Mouse (Mus musculus): ENCODE results near the gene Aplf.
"Not testable (repeated sequence)": the region's sequence is repeated elsewhere in the genome, so short reads cannot be mapped to it uniquely, and the experiment has no call there.

The Aplf gene

DNA sequence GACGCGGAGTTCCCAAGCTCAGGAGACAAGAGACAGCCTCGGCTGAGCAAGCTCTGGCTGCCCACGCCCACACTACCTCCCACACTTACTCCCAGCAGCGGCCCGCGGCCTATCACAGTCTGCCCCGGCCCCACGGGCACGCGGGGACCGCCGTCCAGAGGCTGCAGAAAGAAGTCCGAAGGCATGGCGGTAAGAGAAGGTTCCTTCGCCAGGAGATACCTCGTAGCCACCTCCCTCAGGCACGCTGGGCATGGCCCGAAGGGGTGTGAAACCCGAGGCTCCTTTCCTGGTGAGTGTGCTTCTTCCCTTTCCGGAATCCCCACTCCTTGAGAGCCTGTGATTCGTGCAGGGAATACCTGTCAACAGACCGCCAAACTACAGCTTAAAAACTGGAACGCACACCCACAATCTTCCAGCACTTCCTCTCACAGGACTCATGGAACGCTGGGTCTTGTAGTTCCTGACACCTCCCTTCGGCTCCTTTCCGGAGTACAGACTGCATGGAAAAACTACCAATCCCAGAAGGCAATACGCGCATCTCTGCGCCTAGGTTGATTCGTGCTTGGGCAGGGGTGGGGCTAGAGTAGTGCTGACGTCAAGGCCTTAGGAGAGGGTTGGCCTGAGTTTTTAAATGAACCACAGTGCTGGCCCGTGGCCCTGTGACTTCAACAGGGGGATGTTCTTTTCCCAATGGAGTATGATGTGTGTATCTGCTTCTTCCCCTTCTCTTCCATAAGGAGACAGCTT, at the start of gene Aplf:
Aplf (minus strand) TSS at position 423 of the 747 bp plus-strand sequence.
- peak; percentile 97 for DNase-seq (ENCODE audit: low read depth, low spot score)

DNA sequence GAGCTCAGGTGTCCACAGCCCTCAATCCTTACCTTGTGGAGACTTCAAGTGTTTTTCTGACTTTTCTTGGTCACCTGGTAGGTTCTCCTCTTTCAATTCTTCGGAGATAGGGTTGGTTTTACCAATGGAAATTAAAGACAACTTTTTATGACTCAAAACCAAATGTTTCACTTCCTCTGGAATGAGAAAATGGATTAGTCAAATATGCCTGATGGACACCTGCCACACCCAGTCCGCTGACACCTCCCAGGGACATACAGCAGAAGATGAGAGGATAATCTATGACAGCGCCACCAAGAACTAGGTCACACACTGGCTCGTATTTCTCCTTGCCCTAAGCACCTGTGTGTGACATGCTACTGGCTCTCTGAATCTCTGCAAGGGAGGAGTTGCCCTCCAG, 42.1 kb upstream of the Aplf start:
- DNase-seq (ENCODE audit: low read depth, low spot score): no peak

DNA sequence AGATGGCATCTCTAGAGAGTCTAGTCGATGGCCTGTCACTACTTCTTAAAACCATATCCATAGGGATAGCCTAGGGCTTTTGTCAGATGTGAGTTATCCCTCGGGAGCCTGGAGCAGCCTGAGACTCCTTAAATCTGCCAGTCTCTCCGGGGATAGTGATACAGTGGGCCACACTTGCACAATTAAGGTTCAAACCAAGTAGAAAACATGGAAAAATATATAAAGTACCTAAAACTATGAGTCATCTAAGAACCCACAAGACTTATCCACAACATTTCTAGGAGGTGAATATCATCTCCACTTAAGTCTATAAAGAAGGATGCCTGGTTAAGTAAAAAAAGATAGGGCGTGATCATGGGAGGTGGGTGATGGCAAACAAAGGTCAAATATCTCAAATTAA, 40.3 kb upstream of the Aplf start:
- DNase-seq (ENCODE audit: low read depth, low spot score): no peak

DNA sequence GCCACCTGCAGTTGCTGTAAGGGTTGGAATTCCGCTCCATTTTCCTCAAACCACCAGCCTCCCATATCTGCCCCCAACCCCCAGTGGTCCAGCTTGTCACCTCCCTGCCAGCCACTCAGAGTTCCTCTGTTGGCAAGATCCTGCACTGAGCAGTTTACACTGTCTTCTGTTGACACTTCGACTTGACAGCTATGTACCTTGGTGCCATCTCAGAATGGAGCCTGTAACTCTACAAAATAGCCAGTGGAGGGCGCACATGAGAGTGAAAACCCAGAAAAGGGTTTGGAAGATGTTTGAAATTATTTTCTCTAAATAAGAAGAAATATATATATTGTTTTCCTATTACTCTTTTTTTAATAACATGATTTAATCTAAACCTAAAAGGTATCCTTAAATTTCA, 34.3 kb upstream of the Aplf start:
- peak; percentile 28 for DNase-seq (ENCODE audit: low read depth, low spot score)

DNA sequence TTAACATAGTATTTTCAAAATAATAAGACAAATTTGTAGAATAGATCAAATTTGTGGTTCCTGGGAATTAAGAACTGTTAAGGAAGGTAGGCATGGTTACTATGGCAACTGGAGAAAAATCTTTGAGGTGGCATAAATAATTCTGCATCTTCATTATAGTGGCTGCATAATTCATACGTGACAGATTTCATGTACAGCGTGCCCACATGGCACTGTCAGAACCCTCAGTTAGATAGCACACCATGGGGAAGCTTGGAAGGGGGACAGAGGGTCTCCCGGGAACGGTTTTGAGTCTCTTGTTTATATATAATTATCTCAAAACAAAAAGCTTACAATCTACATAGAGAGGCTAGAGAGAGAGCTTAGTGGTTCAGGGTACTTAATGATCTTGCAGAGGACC, 24.6 kb upstream of the Aplf start:
- DNase-seq (ENCODE audit: low read depth, low spot score): no peak

DNA sequence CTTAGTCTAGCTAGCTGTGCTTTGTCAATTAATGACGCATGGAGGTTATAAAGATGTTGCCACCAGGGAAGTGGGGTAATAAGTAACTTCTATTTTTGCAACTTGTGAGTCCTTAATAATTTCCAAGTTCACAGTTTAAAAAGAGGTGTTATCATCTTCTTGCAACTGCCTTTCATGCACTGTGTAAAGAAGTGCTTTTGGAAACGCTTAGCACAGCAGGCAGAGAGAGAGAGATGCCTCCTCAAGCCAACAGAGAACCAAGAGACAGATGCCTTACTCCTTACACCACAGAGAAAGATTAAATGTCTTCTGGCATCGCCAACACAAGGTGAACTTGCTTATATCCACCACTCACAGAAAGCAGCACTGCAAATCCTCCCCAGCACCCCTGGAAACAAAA, 24.0 kb upstream of the Aplf start:
- no peak for DNase-seq (ENCODE audit: low read depth, low spot score)

DNA sequence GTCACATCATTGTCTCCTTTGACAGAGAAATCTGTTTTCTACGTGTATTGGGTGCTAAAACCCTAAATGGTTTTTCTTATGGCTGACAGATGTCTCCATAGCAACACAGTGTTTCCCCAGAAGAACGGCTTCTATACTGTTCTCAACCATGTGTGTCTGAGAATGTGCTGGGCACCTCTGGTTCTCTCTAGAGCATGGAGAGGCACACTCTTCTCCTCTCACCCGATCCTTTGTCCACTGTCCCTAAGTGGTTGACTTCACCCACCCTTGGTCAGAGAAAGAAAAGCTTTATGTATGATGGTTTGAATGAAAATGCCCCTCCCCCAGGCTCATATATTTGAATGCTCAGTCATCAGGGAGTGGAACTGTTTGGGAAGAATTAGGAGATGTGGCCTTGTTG, 8.4 kb upstream of the Aplf start:
- peak; percentile 40 for DNase-seq (ENCODE audit: low read depth, low spot score)

DNA sequence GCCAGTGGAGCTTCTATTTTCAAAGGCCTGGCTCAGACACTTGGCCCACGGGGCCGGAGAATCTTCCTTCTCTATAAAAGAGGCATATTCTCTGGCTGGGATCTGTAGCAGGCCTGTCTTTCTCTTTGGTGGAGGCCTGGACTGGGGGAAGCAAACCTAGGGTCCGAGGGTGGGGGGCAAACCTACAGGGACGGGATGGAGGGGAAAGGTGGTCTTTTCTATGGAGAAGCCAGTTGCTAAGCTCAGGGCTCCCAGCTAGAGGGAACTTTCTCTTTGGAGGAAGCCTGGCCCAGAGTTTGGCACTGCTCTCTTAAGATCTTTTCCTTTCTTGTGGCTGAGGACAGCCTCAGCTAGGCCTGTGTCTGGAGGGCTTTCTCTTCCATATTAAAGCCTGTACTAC, 668 bp upstream of the Aplf start:
- DNase-seq (ENCODE audit: low read depth, low spot score): no peak

DNA sequence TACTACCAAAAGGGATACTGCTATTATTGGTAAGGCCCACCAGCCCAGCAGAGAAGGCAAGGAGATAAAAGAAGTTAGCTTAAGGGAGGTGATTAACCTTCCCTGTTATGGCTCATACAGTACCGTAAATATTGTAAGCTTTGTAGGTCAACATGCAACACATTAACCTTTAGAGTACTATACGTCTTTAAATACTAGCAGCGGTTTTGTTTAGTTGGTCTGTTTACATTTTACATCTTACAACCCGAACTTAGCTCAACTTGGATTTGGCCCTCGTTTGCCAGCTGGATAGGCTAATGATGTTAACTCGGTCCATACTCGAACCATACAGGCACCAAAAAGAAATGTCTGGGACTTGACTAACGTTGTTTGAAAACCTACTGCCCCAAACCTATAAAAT, 640 bp downstream of the Aplf start:
- no peak for DNase-seq (ENCODE audit: low read depth, low spot score)

DNA sequence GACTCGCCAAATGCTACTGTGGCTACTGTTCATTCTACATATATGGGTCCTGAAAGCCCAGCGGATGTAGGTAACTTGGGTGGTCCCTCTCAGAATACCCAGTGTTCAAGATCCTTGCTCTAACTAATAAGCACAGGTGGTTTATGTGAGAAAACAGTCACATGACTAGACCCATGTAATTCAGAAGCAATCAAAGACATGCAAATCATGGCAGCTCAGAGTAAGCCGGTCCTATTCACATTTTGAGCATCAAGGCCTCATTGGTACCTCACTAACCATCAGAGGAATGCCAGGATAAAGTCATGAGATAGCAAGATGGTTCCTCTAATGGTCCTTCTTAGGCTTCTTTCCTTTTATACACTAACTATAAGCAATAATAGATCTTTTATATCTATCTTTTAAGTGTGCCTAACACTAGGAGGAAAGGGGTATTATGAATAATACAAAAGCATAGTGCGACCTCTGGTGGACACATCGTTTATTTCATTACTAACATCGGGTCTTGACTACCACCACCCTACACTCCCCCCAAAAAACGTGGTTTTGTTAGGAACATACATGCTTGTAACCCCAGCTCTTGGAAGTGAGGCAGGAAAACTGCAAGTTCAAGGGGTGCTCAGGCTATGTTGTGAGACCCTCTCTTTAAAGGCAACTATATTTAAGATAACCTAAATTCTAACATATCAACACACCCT, 2.0 kb downstream of the Aplf start:
- peak; percentile 80 for DNase-seq (ENCODE audit: low read depth, low spot score)

DNA sequence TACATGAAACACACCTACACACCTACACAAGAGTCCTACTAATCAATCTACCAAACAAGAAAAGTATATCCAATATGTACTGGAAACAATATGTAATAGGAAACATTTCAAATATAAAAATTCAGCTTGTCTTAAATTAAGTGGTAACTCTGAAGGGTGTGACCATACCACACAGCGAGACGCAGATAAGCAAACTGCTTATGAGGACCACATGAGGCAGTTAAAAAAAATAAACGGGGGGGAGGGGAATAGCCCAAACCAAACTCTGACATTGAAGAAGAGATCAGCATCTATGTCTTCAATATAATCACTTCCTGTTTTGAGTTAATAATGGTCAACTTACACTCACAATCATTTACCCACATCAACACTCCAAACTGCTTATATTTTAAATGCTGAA, 3.3 kb downstream of the Aplf start:
- no peak for DNase-seq (ENCODE audit: low read depth, low spot score)

DNA sequence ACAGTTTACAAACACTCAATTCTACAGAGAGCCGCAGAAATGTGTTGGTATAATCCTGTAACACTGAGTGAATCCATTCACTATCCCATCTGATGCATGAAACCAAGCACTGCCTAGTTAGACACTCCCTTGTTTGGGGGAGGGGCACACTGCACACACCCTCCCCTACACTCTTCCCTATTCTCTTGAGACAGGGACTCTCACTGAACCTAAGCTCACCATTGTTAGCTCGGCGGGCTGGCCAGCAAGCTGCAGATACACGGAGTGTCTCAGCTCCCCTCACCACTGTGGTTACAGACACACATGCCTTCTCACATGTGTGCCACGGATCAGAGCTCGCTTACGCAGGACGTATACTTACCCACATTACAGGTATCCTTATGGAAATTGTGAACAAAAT, 4.2 kb downstream of the Aplf start:
- DNase-seq (ENCODE audit: low read depth, low spot score): no peak

DNA sequence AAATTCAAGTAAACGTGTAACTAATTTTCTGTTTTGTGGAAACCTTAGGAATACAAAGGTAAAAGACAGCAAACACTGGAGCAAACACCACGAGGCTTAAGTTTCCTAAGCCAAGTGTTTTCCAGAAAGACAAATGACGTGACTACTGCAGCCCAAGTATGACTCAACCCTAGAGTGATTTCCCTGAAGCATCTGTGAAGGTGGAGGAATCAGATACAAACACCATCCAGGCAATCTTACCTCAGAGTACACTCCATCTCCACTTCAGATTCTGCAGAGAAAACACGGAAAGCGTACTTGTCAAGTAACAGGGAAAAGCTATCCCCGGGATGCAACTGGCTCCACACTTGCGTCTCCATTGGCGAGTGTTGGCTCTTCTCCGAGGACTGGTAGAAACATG, 8.5 kb downstream of the Aplf start:
- no peak for DNase-seq (ENCODE audit: low read depth, low spot score)

DNA sequence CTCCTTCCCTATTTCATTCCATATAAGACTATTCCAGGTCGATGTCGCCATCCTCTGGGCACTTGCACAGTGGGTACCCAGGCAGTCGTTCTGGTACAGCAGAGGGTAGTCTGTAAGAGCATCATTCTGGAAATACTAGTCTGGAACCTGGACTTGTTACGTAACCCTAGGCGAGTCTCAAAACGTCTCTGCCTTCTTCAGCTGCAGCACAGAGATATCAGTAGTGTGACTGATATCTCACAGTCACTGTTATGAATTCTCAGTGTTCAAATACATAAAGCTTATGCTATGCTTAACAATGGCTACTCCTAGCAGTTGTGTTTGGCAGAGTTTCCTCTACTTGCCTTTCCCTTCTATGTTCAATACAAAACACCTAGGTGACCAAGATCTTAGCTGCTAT, 9.8 kb downstream of the Aplf start:
- DNase-seq (ENCODE audit: low read depth, low spot score): no peak

DNA sequence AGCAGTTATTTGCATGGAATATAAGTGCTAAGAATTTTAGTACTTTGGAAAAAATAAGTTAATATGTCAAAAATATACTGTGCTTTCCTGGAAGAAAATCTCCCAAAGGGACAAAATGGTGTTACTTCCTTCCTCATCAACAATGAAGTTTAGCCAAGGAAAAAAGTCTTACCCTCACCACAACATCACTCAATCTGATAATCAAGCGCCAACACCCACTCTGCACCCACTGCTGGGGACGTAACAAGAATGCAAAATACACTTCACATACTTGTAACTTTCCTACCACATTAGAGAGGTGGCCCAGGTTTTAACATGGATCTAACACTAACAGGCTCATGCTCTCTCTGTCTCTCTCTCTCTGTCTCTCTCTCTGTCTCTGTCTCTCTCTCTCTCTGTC, 10.3 kb downstream of the Aplf start:
- DNase-seq (ENCODE audit: low read depth, low spot score): no peak

DNA sequence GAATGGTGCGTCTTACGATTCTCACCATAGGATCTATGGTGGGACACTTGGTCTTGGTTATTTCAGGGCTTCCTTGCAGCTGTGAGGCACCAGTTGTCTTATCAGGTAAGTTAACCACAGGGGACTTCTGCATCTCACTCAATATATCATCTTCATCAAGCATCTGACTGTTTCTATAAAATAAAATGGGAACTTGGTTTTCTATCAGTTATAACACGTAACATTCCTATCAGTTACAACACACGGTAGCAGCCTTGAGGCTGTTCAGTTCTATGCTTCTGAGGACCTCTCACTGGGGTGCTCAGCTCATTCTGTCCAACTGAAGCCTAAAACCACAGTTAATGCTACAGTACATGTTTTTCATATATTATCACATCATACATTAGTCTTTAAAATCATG, 13.2 kb downstream of the Aplf start:
- DNase-seq (ENCODE audit: low read depth, low spot score): no peak

DNA sequence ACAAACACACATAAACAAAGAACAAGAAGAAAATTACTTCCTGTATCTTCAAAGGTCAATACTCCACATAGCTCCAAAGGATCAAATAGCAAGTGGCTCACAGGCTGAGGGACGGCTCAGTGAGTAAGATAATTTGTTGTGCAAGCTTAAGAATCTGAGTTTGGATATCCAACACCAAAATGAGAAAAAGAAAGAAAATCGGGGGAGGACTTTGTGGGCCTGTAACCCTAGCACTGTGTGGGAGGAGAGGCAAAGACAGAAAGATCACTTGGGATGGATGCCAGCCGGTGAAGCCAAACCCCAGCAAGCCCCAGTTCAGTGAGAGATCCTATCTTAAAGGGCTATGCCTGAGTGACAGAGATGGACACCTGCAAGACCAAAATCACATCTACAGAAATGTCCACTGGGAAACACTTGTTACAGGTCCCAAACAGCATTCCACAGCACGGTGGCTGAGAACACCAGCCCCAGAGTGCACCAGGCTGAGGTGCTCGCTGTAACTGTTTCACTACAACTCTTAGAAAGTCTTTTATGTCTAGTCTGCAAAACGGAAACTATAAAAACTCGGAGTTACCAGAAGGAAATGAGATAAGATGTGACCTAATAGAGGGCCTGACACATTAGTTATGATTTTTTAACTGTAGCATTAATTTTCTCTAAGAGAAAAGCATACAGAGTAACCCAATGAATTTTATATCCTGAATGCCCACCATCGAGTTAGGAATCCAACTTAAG, 17.9 kb downstream of the Aplf start:
- DNase-seq (ENCODE audit: low read depth, low spot score): no peak

DNA sequence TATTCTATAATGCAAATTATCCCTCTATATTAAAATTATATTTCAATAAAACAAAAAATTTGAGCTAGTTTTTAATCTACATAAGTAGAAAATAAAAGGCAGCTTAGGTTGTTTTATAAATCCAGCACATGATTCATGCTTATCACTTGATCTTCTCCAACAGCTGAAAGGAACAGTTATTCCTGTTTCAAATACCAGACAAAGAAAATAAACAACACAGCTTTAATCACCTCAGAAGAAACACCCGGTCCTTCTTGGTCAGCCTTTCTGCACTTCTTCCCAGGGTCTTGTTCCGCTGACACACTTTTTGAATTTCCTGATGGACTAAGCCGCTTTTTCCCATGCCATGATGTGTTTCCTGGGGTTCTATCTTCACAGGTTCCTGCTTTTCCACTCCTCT, 18.5 kb downstream of the Aplf start:
- DNase-seq (ENCODE audit: low read depth, low spot score): no peak

DNA sequence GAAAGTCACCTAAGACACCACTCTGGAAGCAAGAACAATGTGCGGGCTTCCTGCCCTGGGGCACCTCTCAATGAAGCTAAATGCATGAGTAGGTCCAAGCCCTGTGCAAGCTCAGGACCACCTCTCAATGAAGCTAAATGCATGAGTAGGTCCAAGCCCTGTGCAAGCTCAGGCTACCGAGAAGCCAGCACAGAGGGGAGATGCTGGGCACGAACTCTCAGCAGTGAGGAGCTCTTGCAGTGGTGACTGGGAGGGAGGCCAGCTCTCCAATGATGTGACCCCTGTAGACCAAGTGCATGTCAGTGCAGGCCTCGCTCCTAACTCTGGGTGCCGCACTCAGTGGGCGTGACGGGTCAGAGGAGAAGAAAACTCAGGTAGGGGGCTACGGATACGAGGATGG, 19.3 kb downstream of the Aplf start:
- DNase-seq (ENCODE audit: low read depth, low spot score): no peak

DNA sequence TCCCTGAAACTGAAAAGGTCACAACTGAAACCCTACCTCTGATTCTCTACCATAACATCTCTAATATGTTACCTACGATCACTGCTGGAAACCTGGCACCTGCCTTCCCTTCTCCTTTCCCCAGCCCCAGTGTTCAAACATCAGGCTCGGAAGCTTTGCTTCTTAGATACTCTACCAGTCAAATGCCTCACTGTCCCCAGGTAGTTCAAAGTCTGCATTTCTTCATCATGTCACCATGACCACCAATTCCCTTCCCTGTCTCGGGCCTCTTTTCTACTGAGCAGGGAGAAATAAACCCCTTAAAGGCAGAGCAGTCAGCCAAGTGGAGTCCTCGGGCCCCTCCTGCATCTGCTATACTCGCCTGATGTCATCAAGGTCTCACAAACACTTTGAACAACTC, 20.2 kb downstream of the Aplf start:
- DNase-seq (ENCODE audit: low read depth, low spot score): no peak

DNA sequence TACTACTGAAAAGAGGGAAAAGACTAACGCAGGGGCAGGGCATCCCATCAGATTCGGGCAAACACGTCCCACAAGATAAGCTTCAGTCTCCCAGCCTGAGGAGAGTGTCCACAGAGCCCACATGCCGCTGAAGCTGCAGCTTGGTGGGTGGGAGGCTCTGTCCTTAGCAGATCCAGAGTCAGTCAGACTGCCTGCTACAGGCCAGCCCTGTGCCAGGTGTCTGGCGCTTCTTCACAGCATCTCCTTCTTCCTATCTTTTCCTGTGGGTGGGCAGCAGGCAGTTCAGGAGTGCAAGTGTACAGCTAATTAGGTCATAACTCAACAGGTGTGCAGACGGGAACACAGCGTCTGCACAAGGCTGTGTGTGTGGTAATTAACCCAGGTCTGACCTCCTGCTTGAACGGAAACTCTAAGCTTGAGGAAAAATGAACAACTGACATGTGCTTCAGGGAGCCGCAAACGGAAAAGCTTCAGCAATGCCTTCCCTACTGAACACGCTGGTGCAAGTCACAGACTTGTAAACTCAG, 33.8 kb downstream of the Aplf start:
- peak; percentile 16 for DNase-seq (ENCODE audit: low read depth, low spot score)

DNA sequence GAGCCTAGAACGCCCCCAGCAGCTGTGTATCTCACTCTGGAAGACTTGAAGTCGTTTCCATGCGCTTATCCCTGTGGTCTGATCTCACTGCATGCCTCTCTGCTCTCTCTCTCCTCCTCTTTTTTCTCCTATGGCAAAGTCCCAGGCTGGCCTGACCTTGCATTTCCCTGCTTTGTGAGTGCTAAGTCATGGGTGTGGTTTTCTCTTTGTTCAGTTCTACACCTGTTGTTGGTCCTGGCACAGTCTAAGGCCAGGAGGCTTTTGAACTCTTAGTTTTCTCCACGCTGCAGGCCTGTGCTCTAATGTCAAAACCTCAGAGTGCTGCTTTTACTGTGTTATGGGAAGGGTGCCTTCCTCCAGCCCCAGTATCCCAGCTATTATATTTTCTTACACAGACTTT, 39.8 kb downstream of the Aplf start:
- DNase-seq (ENCODE audit: low read depth, low spot score): no peak

DNA sequence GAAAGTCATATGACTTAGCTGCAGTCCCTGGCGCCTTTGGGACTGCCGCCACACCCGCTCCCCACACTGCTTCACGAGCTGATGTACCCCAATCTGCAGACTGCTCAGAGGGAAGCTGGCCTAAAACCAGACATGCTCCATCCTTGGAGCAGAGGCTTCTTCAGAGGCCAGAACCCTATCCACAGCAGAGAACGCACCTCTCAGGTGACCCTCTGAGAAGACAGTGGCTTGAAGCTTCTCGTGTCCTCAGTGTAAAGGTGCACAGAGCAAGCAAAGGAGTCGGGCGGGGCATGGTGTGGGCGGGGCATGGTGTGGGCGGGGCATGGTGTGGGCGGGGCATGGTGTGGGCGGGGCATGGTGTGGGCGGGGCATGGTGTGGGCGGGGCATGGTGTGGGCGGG, 43.1 kb downstream of the Aplf start:
- not testable (repeated sequence) for DNase-seq (ENCODE audit: low read depth, low spot score)
